Mouse (Mus musculus) heart, postnatal 0 days (tissue): ENCODE measurements around the gene Kcnk4. TPM values are rescaled to one million over a fixed set of nuclear protein-coding genes. Genes with fewer than 3 reads are reported as not detected.
A peak's percentile ranks its signal among the peaks of the same experiment; 100 is the strongest.

Experiments used
- ATAC-seq: fragments of 200-750 bp; cut with Nextera tagmentation; 2 replicates; pipeline ENCODE4 v1.8.0; 2017; ENCODE audit warnings: low read depth, moderate number of reproducible peaks, moderate library complexity; ENCODE audit not compliant: insufficient read depth
- DNase-seq: peaks from one replicate; pipeline ENCODE4 v3.0.0-alpha.2; 2016; ENCODE audit warnings: low spot score
- H3K27ac ChIP-seq: fragments of 300-500 bp; sonication (generic); 2 replicates; pipeline ENCODE4 v1.5.1; 2014; ENCODE audit warnings: low read depth, mild to moderate bottlenecking
- H3K27me3 ChIP-seq: fragments of 300-500 bp; sonication (generic); 2 replicates; pipeline ENCODE4 v1.6.1; 2014; ENCODE audit warnings: low read length, mixed read lengths; ENCODE audit not compliant: control insufficient read depth, insufficient read depth
- H3K36me3 ChIP-seq: fragments of 300-500 bp; sonication (generic); replicated peaks from 2 replicates; pipeline ENCODE4 v1.6.1; 2014; ENCODE audit warnings: low read length, mixed read lengths; ENCODE audit not compliant: control insufficient read depth, insufficient read depth
- H3K4me1 ChIP-seq: fragments of 300-500 bp; sonication (generic); 2 replicates; pipeline ENCODE4 v1.6.1; 2014; ENCODE audit warnings: antibody characterized with exemption; ENCODE audit not compliant: control insufficient read depth, insufficient read depth
- H3K4me2 ChIP-seq: fragments of 300-500 bp; sonication (generic); 2 replicates; pipeline ENCODE4 v1.6.1; 2014; ENCODE audit warnings: low read depth, mild to moderate bottlenecking, low read length, moderate library complexity
- H3K4me3 ChIP-seq: fragments of 300-500 bp; sonication (generic); 2 replicates; pipeline ENCODE4 v1.5.1; 2014; ENCODE audit warnings: low read depth, low read length
- H3K9ac ChIP-seq: fragments of 300-500 bp; sonication (generic); replicated peaks from 2 replicates; pipeline ENCODE4 v1.6.1; 2014; ENCODE audit warnings: low read depth, low read length, mixed read lengths
- H3K9me3 ChIP-seq: fragments of 300-500 bp; sonication (generic); replicated peaks from 2 replicates; pipeline ENCODE4 v1.6.1; 2016; ENCODE audit warnings: low read length; ENCODE audit not compliant: control insufficient read depth
- CTCF ChIP-seq: IDR thresholded peaks from 2 replicates; pipeline ENCODE4 v1.5.1; 2016; ENCODE audit warnings: antibody characterized with exemption, control low read depth, low read depth
- EP300 ChIP-seq: IDR thresholded peaks from 2 replicates; pipeline ENCODE4 v1.6.1; 2016; ENCODE audit warnings: antibody characterized with exemption, low read depth
- WGBS: fragments of 180-500 bp; shearing (Covaris S2); extraction: QIAGEN DNeasy Blood & Tissue Kit; methylation state at CpG from one replicate; pipeline ENCODE4 v1.1.7; 2014; 5-methylcytosine and 5-hydroxymethylcytosine counted together
- polyA plus RNA-seq: library from polyadenylated mRNA; unstranded; fragments of >200 nt; fragmentation: Nextera tagmentation; extraction: Ambion mirVana; gene quantifications from 2 replicates; pipeline ENCODE4 v1.2.1, GENCODE M21; 2015
- total RNA-seq: library from RNA; depleted of rRNA; stranded (reverse); fragments of >200 nt; gene quantifications from 2 replicates; pipeline ENCODE4 v1.2.3, GENCODE M21; 2014; ENCODE audit warnings: low replicate concordance

Gene Kcnk4
- total and polyA plus RNA-seq, 2 experiments from 2014 or later, result 0.30 TPM; not detected in 1

- peak within 1 kb of the TSS; percentile 66 for H3K9ac ChIP-seq
- H3K4me3 ChIP-seq, result peak within 1 kb of the TSS; percentile 71
- peak; percentile 90 for ATAC-seq
- H3K27ac ChIP-seq, result peak within 1 kb of the TSS; percentile 99
- H3K4me1 ChIP-seq, result peaks cover 12% of the 10 kb centered on the region
- WGBS, result under 1% methylated on average over 65 of the region's 65 CpGs
- peak; percentile 95 for DNase-seq
- peak within 1 kb of the TSS; percentile 73 for H3K4me2 ChIP-seq
- H3K9me3 ChIP-seq, result no peaks in the 10 kb centered on the region
- H3K27me3 ChIP-seq, result no peaks in the 10 kb centered on the region
- TF ChIP-seq EP300 (peak; percentile 84), CTCF (peak; percentile 22)
- H3K36me3 ChIP-seq, result peaks cover 54% of the 10 kb centered on the region
Measured at GRCm38 (mm10) chr19:6909507-6910289, 24.6 kb downstream of the Kcnk4 start, which contains the start of the genes Trmt112 and Prdx5. Gene Trmt112 (plus strand): TSS chr19:6909698. Gene Prdx5 (minus strand): TSS chr19:6910106.

- H3K36me3 ChIP-seq, result peaks cover 54% of the 10 kb centered on the region
- peaks cover 12% of the 10 kb centered on the region for H3K4me1 ChIP-seq
- peak overlapping the region; percentile 73 for H3K4me2 ChIP-seq
- H3K9ac ChIP-seq, result peak overlapping the region; percentile 66
- TF ChIP-seq CTCF (no peak), EP300 (no peak)
- DNase-seq (no peak), ATAC-seq (peak; percentile 0)
- peak overlapping the region; percentile 71 for H3K4me3 ChIP-seq
- H3K27me3 ChIP-seq, result no peaks in the 10 kb centered on the region
- no peaks in the 10 kb centered on the region for H3K9me3 ChIP-seq
- WGBS, result 3% methylated on average over 11 of the region's 11 CpGs
- peak overlapping the region; percentile 99 for H3K27ac ChIP-seq
Measured at GRCm38 (mm10) chr19:6909021-6909420, 25.3 kb downstream of the Kcnk4 start.

- no peak for DNase-seq
- peak overlapping the region; percentile 71 for H3K4me3 ChIP-seq
- H3K36me3 ChIP-seq, result peaks cover 45% of the 10 kb centered on the region
- peak overlapping the region; percentile 73 for H3K4me2 ChIP-seq
- no peaks in the 10 kb centered on the region for H3K27me3 ChIP-seq
- no peak overlapping the region for H3K27ac ChIP-seq
- 78% methylated on average over 7 of the region's 7 CpGs for WGBS
- H3K9ac ChIP-seq, result peak overlapping the region; percentile 66
- no peaks in the 10 kb centered on the region for H3K9me3 ChIP-seq
- ATAC-seq, result no peak
- no peak for TF ChIP-seq EP300
- TF ChIP-seq CTCF, result no peak
- peaks cover 12% of the 10 kb centered on the region for H3K4me1 ChIP-seq
Measured at GRCm38 (mm10) chr19:6907811-6908540, 26.3 kb downstream of the Kcnk4 start.

GRCm38 (mm10) chr19:6907094-6907493 lies 27.2 kb downstream of the Kcnk4 start:
- Histone ChIP-seq H3K27me3 (no peaks in the 10 kb centered on the region), H3K4me3 (no peak overlapping the region), H3K4me1 (peaks cover 12% of the 10 kb centered on the region), H3K27ac (no peak overlapping the region), H3K9ac (no peak overlapping the region), H3K4me2 (no peak overlapping the region), H3K9me3 (no peaks in the 10 kb centered on the region), H3K36me3 (peaks cover 36% of the 10 kb centered on the region)
- DNase-seq (no peak), ATAC-seq (no peak)
- TF ChIP-seq CTCF (no peak), EP300 (no peak)
- WGBS, result 90% methylated on average over 8 of the region's 8 CpGs

GRCm38 (mm10) chr19:6906199-6906598 lies 28.1 kb downstream of the Kcnk4 start:
- Histone ChIP-seq H3K4me3 (no peak overlapping the region), H3K9me3 (no peaks in the 10 kb centered on the region), H3K27me3 (no peaks in the 10 kb centered on the region), H3K4me1 (peaks cover 12% of the 10 kb centered on the region), H3K36me3 (peaks cover 27% of the 10 kb centered on the region), H3K27ac (no peak overlapping the region), H3K9ac (no peak overlapping the region), H3K4me2 (no peak overlapping the region)
- no peak for TF ChIP-seq CTCF
- no peak for TF ChIP-seq EP300
- 75% methylated on average over 3 of the region's 3 CpGs for WGBS
- ATAC-seq (no peak), DNase-seq (no peak)
